Mouse (Mus musculus): ENCODE data around the gene Cyyr1. TPM values are rescaled to one million over a fixed set of nuclear protein-coding genes. Genes with fewer than 3 reads are reported as not detected.

Gene Cyyr1
- total and polyA plus RNA-seq, 3 experiments, result not detected

DNA sequence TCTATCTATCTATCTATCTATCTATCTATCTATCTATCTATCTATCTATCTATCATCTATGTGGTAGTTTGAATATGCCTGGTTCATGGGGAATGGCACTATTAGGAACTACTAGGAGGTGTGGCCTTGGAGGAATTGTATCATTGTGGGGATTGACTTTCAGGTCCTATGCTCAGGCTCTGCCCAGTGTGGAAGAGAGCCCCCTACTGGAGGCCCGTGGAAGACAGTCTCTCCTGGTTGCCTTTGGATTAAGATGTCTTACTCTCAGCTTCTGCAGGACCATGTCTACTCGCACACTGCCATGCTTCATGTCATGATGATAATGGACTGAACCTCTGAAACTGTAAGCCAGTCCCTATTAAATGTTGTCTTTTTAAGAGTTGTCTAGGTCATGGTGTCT lies 117.8 kb downstream of the Cyyr1 start:
- no peaks in the 10 kb centered on the region for H3K9me3 ChIP-seq (replicated peaks; ENCODE audit: low read length)
- in situ Hi-C loops (cut with MboI; ENCODE audit: low pct_ligation_motif_present, low pct_unique_long_range_greater_than_20kb, low sequenced_read_pairs) (loop anchor here (10.0 kb wide), 1 partner anchor 481 kb away; no protein-coding TSS in a partner anchor), dilution Hi-C loops (cut with MboI; ENCODE audit: extremely low pct_ligation_motif_present, extremely low pct_unique_long_range_greater_than_20kb, low sequenced_read_pairs) (no loop called here)
- no peak overlapping the region for H3K9ac ChIP-seq (ENCODE audit: insufficient read depth, low read depth)
- no peaks in the 10 kb centered on the region for H3K36me3 ChIP-seq (replicated peaks in 1 of 2; ENCODE audit: control insufficient read depth in 1 of 2, insufficient read depth in 1 of 2, low read length in 1 of 2)
- no peak overlapping the region for H3K4me2 ChIP-seq (ENCODE audit: insufficient read depth, low read depth, poor library complexity, severe bottlenecking)
- H3K4me1 ChIP-seq (ENCODE audit: control insufficient read depth in 1 of 2, insufficient read depth in 2 of 2), result no peaks in the 10 kb centered on the region
- peak; percentile 69 for DNase-seq (ENCODE audit: extremely low read depth)
- no peak overlapping the region for H3K4me3 ChIP-seq (replicated peaks in 1 of 3; ENCODE audit: low read depth in 2 of 3, low read length in 2 of 3, poor library complexity in 1 of 3)
- peak; percentile 77 for TF ChIP-seq SMC3 (IDR thresholded peaks at IDR 0.05; ENCODE audit: low read depth, low read length)
- peak; percentile 76 for TF ChIP-seq RAD21 (IDR thresholded peaks at IDR 0.05; ENCODE audit: low read depth, low read length)
- TF ChIP-seq CTCF (conservative IDR thresholded peaks at IDR 0.05 in 1 of 2, IDR thresholded peaks at IDR 0.05 in 1 of 2; ENCODE audit: low read depth in 2 of 2, low read length in 2 of 2), result peak; percentile 82 to 86
- peak; percentile 37 for TF ChIP-seq ZC3H11A (IDR thresholded peaks at IDR 0.05; ENCODE audit: low read depth, low read length)
- TF ChIP-seq ZKSCAN1 (IDR thresholded peaks at IDR 0.05; ENCODE audit: borderline replicate concordance, low read depth, low read length), result no peak
- no peak overlapping the region for H3K27ac ChIP-seq (ENCODE audit: insufficient read depth, low read depth)
- H3K27me3 ChIP-seq (replicated peaks), result no peaks in the 10 kb centered on the region
- H3K79me2 ChIP-seq (replicated peaks; ENCODE audit: control insufficient read depth, extremely low read depth, insufficient read depth, poor library complexity, severe bottlenecking), result no peaks in the 10 kb centered on the region

DNA sequence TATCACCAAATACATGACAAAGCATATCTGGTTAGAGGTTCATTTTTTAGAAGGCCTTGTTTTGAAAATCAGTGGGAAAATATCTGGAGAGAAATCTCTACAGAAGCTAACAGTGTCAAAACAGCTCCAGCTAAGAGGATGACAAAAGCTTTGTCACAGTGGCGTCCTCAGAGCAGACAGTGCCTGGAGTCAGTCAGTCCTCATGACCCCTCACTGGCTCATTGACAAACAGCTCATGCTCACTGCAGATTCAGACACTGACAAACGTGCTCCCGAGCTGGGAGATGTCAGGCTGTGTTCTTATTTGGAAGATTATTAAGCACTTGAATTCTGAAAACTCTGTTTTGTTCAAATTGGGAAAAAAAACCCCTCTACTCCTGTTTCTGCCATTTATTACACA lies 124.0 kb downstream of the Cyyr1 start:
- Histone ChIP-seq H3K9ac (ENCODE audit: insufficient read depth, low read depth) (no peak overlapping the region), H3K4me2 (ENCODE audit: insufficient read depth, low read depth, poor library complexity, severe bottlenecking) (no peak overlapping the region), H3K4me1 (ENCODE audit: control insufficient read depth in 1 of 2, insufficient read depth in 2 of 2) (no peaks in the 10 kb centered on the region), H3K4me3 (replicated peaks in 1 of 3; ENCODE audit: low read depth in 2 of 3, low read length in 2 of 3, poor library complexity in 1 of 3) (no peak overlapping the region), H3K9me3 (replicated peaks; ENCODE audit: low read length) (no peaks in the 10 kb centered on the region), H3K36me3 (replicated peaks in 1 of 2; ENCODE audit: control insufficient read depth in 1 of 2, insufficient read depth in 1 of 2, low read length in 1 of 2) (no peaks in the 10 kb centered on the region), H3K79me2 (replicated peaks; ENCODE audit: control insufficient read depth, extremely low read depth, insufficient read depth, poor library complexity, severe bottlenecking) (no peaks in the 10 kb centered on the region), H3K27me3 (replicated peaks) (no peaks in the 10 kb centered on the region), H3K27ac (ENCODE audit: insufficient read depth, low read depth) (no peak overlapping the region)
- dilution Hi-C loops (cut with MboI; ENCODE audit: extremely low pct_ligation_motif_present, extremely low pct_unique_long_range_greater_than_20kb, low sequenced_read_pairs) (no loop called here), in situ Hi-C loops (cut with MboI; ENCODE audit: low pct_ligation_motif_present, low pct_unique_long_range_greater_than_20kb, low sequenced_read_pairs) (no loop called here)
- DNase-seq (ENCODE audit: extremely low read depth), result no peak
- TF ChIP-seq RCOR1 (conservative IDR thresholded peaks at IDR 0.05; ENCODE audit: low read depth, low read length) (no peak), JUND (conservative IDR thresholded peaks at IDR 0.05; ENCODE audit: low read depth, low read length) (no peak), RAD21 (IDR thresholded peaks at IDR 0.05; ENCODE audit: low read depth, low read length) (no peak), GABPA (IDR thresholded peaks at IDR 0.05; ENCODE audit: insufficient replicate concordance, low read depth, low read length) (no peak), BHLHE40 (IDR thresholded peaks at IDR 0.05; ENCODE audit: low read depth, low read length) (no peak), SIN3A (IDR thresholded peaks at IDR 0.05; ENCODE audit: low read length) (no peak), KAT2A (IDR thresholded peaks at IDR 0.05; ENCODE audit: insufficient replicate concordance, low read length) (no peak), HCFC1 (IDR thresholded peaks at IDR 0.05; ENCODE audit: low read depth, low read length) (no peak), PAX5 (IDR thresholded peaks at IDR 0.05; ENCODE audit: low read length) (no peak), JUN (IDR thresholded peaks at IDR 0.05; ENCODE audit: insufficient read depth, low read depth, low read length) (no peak), ETS1 (conservative IDR thresholded peaks at IDR 0.05; ENCODE audit: low read depth, low read length) (no peak), USF2 (conservative IDR thresholded peaks at IDR 0.05; ENCODE audit: low read depth, low read length) (no peak), NRF1 (IDR thresholded peaks at IDR 0.05; ENCODE audit: low read depth, low read length) (no peak), MEF2A (IDR thresholded peaks at IDR 0.05; ENCODE audit: borderline replicate concordance, low read depth, low read length) (no peak), UBTF (IDR thresholded peaks at IDR 0.05; ENCODE audit: low read depth, low read length) (no peak), SMC3 (IDR thresholded peaks at IDR 0.05; ENCODE audit: low read depth, low read length) (no peak), USF1 (IDR thresholded peaks at IDR 0.05; ENCODE audit: low read depth, low read length) (no peak), CHD1 (IDR thresholded peaks at IDR 0.05; ENCODE audit: low read depth, low read length) (no peak), TBP (conservative IDR thresholded peaks at IDR 0.05; ENCODE audit: low read depth, low read length) (no peak)

Data from CH12.LX (cell line).